14 mouse cellular contexts compared by ENCODE assay signal in the genomic region with DNA sequence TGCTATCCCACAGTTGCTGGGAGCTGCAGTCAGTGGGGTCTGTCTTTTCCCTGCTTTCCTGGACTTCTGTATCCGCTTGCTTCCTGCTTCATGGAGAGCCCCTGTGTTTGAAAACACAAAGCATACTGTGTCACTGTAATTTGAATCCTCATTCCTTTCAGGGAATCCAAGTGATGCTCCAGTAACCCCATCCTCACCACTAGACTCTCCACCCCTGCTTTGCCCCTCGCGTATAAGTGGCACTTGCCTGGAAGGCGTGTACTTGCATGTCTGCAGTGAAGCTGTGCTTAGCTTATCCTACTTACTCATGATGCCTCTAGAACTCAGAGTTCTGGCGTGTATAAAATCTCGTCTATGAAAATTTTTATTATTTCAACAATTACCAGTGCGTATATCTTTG. TPM values are rescaled to one million over a fixed set of nuclear protein-coding genes. Genes with fewer than 3 reads are reported as not detected.
DNase-seq lines count a peak whose midpoint lies in the region; ATAC-seq and TF ChIP-seq lines count a peak whose summit lies in the region.
"Had no signal": no experiment of that assay in that cellular context is flagged by ENCODE, and none has a peak within 500 bp of the region (broad histone marks: within the 10 kb centered on the region; RNA-seq: fewer than 3 reads in every experiment).

No protein-coding gene starts in this region.

- 60% methylated on average over 7 of the region's 7 CpGs for WGBS in forebrain, embryonic 14.5 days
- 63% methylated on average over 7 of the region's 7 CpGs for WGBS in forebrain, embryonic 15.5 days
- 53% methylated on average over 7 of the region's 7 CpGs for WGBS in midbrain, postnatal 0 days
- WGBS in midbrain, embryonic 10.5 days: 55% methylated on average over 7 of the region's 7 CpGs
- WGBS in embryonic facial prominence, embryonic 14.5 days: 33% methylated on average over 7 of the region's 7 CpGs
- WGBS in neural tube, embryonic 14.5 days: 57% methylated on average over 7 of the region's 7 CpGs
- 57% methylated on average over 7 of the region's 7 CpGs for WGBS in intestine, embryonic 16.5 days

- H3K9ac ChIP-seq in forebrain, embryonic 14.5 days (ENCODE audit: low read length): 0 out of 2 replicates have a peak overlapping the region, but pooled peaks have one; percentile 5
- H3K9ac ChIP-seq in forebrain, embryonic 15.5 days (replicated peaks): no peak overlapping the region
- no peak overlapping the region for H3K9ac ChIP-seq in midbrain, postnatal 0 days (replicated peaks; ENCODE audit: low read length, poor library complexity, severe bottlenecking)
- no peak overlapping the region for H3K9ac ChIP-seq in embryonic facial prominence, embryonic 14.5 days (ENCODE audit: low read depth, low read length)
- H3K9ac ChIP-seq in neural tube, embryonic 14.5 days (replicated peaks; ENCODE audit: low read depth, low read length): no peak overlapping the region
- H3K9ac ChIP-seq in intestine, embryonic 16.5 days (ENCODE audit: low read depth, low read length): no peak overlapping the region

- 0 out of 2 replicates have a peak, but pooled peaks cover 2% of the 10 kb centered on the region for H3K4me1 ChIP-seq in forebrain, embryonic 14.5 days (ENCODE audit: control insufficient read depth, insufficient read depth, low read length)
- peaks cover 12% of the 10 kb centered on the region; the same call in 1 of the 2 replicates for H3K4me1 ChIP-seq in forebrain, embryonic 15.5 days
- no peaks in the 10 kb centered on the region for H3K4me1 ChIP-seq in midbrain, postnatal 0 days (ENCODE audit: insufficient read depth, low read length)
- H3K4me1 ChIP-seq in midbrain, embryonic 10.5 days: peaks cover 17% of the 10 kb centered on the region
- no peaks in the 10 kb centered on the region for H3K4me1 ChIP-seq in embryonic facial prominence, embryonic 14.5 days (ENCODE audit: control insufficient read depth, insufficient read depth, low read length)
- no peaks in the 10 kb centered on the region for H3K4me1 ChIP-seq in neural tube, embryonic 14.5 days (ENCODE audit: control insufficient read depth, insufficient read depth, low read length)
- H3K4me1 ChIP-seq in intestine, embryonic 16.5 days (ENCODE audit: control insufficient read depth, insufficient read depth, low read length): no peaks in the 10 kb centered on the region

- H3K9me3 ChIP-seq in forebrain, embryonic 14.5 days (replicated peaks; ENCODE audit: control insufficient read depth, low read length): no peaks in the 10 kb centered on the region
- H3K9me3 ChIP-seq in forebrain, embryonic 15.5 days: no peaks in the 10 kb centered on the region
- H3K9me3 ChIP-seq in midbrain, postnatal 0 days (ENCODE audit: low read length): no peaks in the 10 kb centered on the region
- no peaks in the 10 kb centered on the region for H3K9me3 ChIP-seq in midbrain, embryonic 10.5 days (replicated peaks)
- no peaks in the 10 kb centered on the region for H3K9me3 ChIP-seq in embryonic facial prominence, embryonic 14.5 days (ENCODE audit: control insufficient read depth, low read length)
- H3K9me3 ChIP-seq in neural tube, embryonic 14.5 days (ENCODE audit: control insufficient read depth, low read length): no peaks in the 10 kb centered on the region
- H3K9me3 ChIP-seq in intestine, embryonic 16.5 days (ENCODE audit: control insufficient read depth, low read length): no peaks in the 10 kb centered on the region
- H3K9me3 ChIP-seq: megakaryocyte, embryonic 14.5 days had no signal

- no peak for TF ChIP-seq CTCF in midbrain, postnatal 0 days (IDR thresholded peaks at IDR 0.05)

- ATAC-seq in forebrain, embryonic 14.5 days: no peak
- no peak for ATAC-seq in forebrain, embryonic 15.5 days (replicated peaks)
- ATAC-seq in midbrain, postnatal 0 days (ENCODE audit: low FRiP score): no peak
- ATAC-seq in embryonic facial prominence, embryonic 14.5 days (ENCODE audit: low read depth): peak; percentile 33; the same call in 1 of the 2 replicates
- 0 out of 2 replicates have a peak, but pooled peaks have one; percentile 48 for ATAC-seq in neural tube, embryonic 14.5 days (ENCODE audit: low read depth)
- ATAC-seq in intestine, embryonic 16.5 days: no peak

- H3K4me3 ChIP-seq in forebrain, embryonic 14.5 days (ENCODE audit: low read depth, low read length): no peak overlapping the region
- no peak overlapping the region for H3K4me3 ChIP-seq in forebrain, embryonic 15.5 days
- H3K4me3 ChIP-seq in midbrain, postnatal 0 days (ENCODE audit: low read depth, low read length): no peak overlapping the region
- H3K4me3 ChIP-seq in midbrain, embryonic 10.5 days: no peak overlapping the region
- H3K4me3 ChIP-seq in embryonic facial prominence, embryonic 14.5 days (ENCODE audit: low read depth, low read length): no peak overlapping the region
- no peak overlapping the region for H3K4me3 ChIP-seq in neural tube, embryonic 14.5 days (ENCODE audit: low read depth, low read length)
- H3K4me3 ChIP-seq in intestine, embryonic 16.5 days (ENCODE audit: low read length): no peak overlapping the region
- H3K4me3 ChIP-seq: erythroblast, embryonic 14.5 days; megakaryocyte, embryonic 14.5 days had no signal

- no peak for DNase-seq in forebrain, embryonic 14.5 days (ENCODE audit: low spot score)
- DNase-seq in midbrain, postnatal 0 days (ENCODE audit: low spot score): peak; percentile 9
- no peak for DNase-seq in midbrain, embryonic 10.5 days (ENCODE audit: low spot score)
- DNase-seq in embryonic facial prominence, embryonic 14.5 days (ENCODE audit: low spot score): peak; percentile 65
- no peak for DNase-seq in lung, adult 18-20 months
- DNase-seq: cerebellum, adult 11-12 months; left cerebral cortex, postnatal 4 days; thymus, adult 2 months had no signal

- H3K4me2 ChIP-seq in forebrain, embryonic 14.5 days (ENCODE audit: low read length): no peak overlapping the region
- no peak overlapping the region for H3K4me2 ChIP-seq in forebrain, embryonic 15.5 days (replicated peaks)
- H3K4me2 ChIP-seq in midbrain, postnatal 0 days (ENCODE audit: low read depth, low read length, poor library complexity, severe bottlenecking): no peak overlapping the region
- no peak overlapping the region for H3K4me2 ChIP-seq in embryonic facial prominence, embryonic 14.5 days (ENCODE audit: low read depth, low read length)
- no peak overlapping the region for H3K4me2 ChIP-seq in neural tube, embryonic 14.5 days (ENCODE audit: low read depth, low read length)
- H3K4me2 ChIP-seq in intestine, embryonic 16.5 days (ENCODE audit: low read depth, low read length): no peak overlapping the region
- H3K4me2 ChIP-seq: liver, embryonic 11.5 days had no signal

- no peaks in the 10 kb centered on the region for H3K36me3 ChIP-seq in forebrain, embryonic 14.5 days (ENCODE audit: control insufficient read depth, insufficient read depth, low read length)
- H3K36me3 ChIP-seq in forebrain, embryonic 15.5 days: no peaks in the 10 kb centered on the region
- no peaks in the 10 kb centered on the region for H3K36me3 ChIP-seq in midbrain, postnatal 0 days (ENCODE audit: insufficient read depth, low read length)
- no peaks in the 10 kb centered on the region for H3K36me3 ChIP-seq in midbrain, embryonic 10.5 days
- H3K36me3 ChIP-seq in embryonic facial prominence, embryonic 14.5 days (ENCODE audit: control insufficient read depth, insufficient read depth, low read length): peaks cover 5% of the 10 kb centered on the region; the same call in 1 of the 2 replicates
- H3K36me3 ChIP-seq in neural tube, embryonic 14.5 days (ENCODE audit: control insufficient read depth, insufficient read depth, low read length): no peaks in the 10 kb centered on the region
- H3K36me3 ChIP-seq in intestine, embryonic 16.5 days (ENCODE audit: control insufficient read depth, insufficient read depth, low read length): no peaks in the 10 kb centered on the region

- H3K27me3 ChIP-seq in forebrain, embryonic 14.5 days (replicated peaks; ENCODE audit: control insufficient read depth, insufficient read depth, low read length): no peaks in the 10 kb centered on the region
- H3K27me3 ChIP-seq in forebrain, embryonic 15.5 days: no peaks in the 10 kb centered on the region
- H3K27me3 ChIP-seq in midbrain, postnatal 0 days (ENCODE audit: insufficient read depth, low read length): no peaks in the 10 kb centered on the region
- no peaks in the 10 kb centered on the region for H3K27me3 ChIP-seq in midbrain, embryonic 10.5 days (ENCODE audit: low read depth, poor library complexity, severe bottlenecking)
- no peaks in the 10 kb centered on the region for H3K27me3 ChIP-seq in embryonic facial prominence, embryonic 14.5 days (replicated peaks; ENCODE audit: control insufficient read depth, insufficient read depth, low read length)
- no peaks in the 10 kb centered on the region for H3K27me3 ChIP-seq in neural tube, embryonic 14.5 days (ENCODE audit: control insufficient read depth, insufficient read depth, low read length)
- H3K27me3 ChIP-seq in intestine, embryonic 16.5 days (replicated peaks; ENCODE audit: control insufficient read depth, insufficient read depth, low read length): no peaks in the 10 kb centered on the region
- H3K27me3 ChIP-seq: megakaryocyte, embryonic 14.5 days had no signal

- no peak overlapping the region for H3K27ac ChIP-seq in forebrain, embryonic 14.5 days (ENCODE audit: low read depth, low read length)
- H3K27ac ChIP-seq in forebrain, embryonic 15.5 days (replicated peaks): no peak overlapping the region
- H3K27ac ChIP-seq in midbrain, postnatal 0 days (ENCODE audit: low read depth, low read length): no peak overlapping the region
- no peak overlapping the region for H3K27ac ChIP-seq in midbrain, embryonic 10.5 days (replicated peaks)
- H3K27ac ChIP-seq in embryonic facial prominence, embryonic 14.5 days (replicated peaks; ENCODE audit: low read depth, low read length): no peak overlapping the region
- no peak overlapping the region for H3K27ac ChIP-seq in neural tube, embryonic 14.5 days (ENCODE audit: low read depth, low read length)
- H3K27ac ChIP-seq in intestine, embryonic 16.5 days (ENCODE audit: low read length): no peak overlapping the region

RNA-seq across cellular contexts. Expression of a gene that starts 32.7 kb away (rescaled TPM):
- polyA plus RNA-seq in forebrain, embryonic 14.5 days (2014; fragmentation: Nextera tagmentation; extraction: Ambion mirVana): 13.3 and 15.0 TPM in 2 replicates
- polyA plus RNA-seq in forebrain, embryonic 15.5 days (2015; fragmentation: Nextera tagmentation; extraction: Ambion mirVana): 11.4 and 11.9 TPM in 2 replicates
- 30.8 and 32.8 TPM in 2 replicates for total RNA-seq in midbrain, postnatal 0 days (2014; rRNA removed)
- polyA plus RNA-seq in midbrain, postnatal 0 days (2015; fragmentation: Nextera tagmentation; extraction: Ambion mirVana): 16.8 and 17.9 TPM in 2 replicates
- 6.2 and 8.6 TPM in 2 replicates for polyA plus RNA-seq in midbrain, embryonic 10.5 days (2016; fragmentation: Nextera tagmentation; extraction: Ambion mirVana)
- 15.4 and 15.6 TPM in 2 replicates for polyA plus RNA-seq in embryonic facial prominence, embryonic 14.5 days (2014; fragmentation: Nextera tagmentation; extraction: Ambion mirVana)
- 18.3 and 22.0 TPM in 2 replicates for polyA plus RNA-seq in neural tube, embryonic 14.5 days (2014; fragmentation: Nextera tagmentation; extraction: Ambion mirVana)
- 13.7 and 15.7 TPM in 2 replicates for polyA plus RNA-seq in intestine, embryonic 16.5 days (2015; fragmentation: Nextera tagmentation; extraction: Ambion mirVana)

Comparison
In these comparisons a context has a peak if more than half of its experiments do, and no peak if none do; other contexts are left out.
1. DNase-seq: peak in midbrain, postnatal 0 days (single experiment) and embryonic facial prominence, embryonic 14.5 days (single experiment); none in forebrain, embryonic 14.5 days (single experiment), midbrain, embryonic 10.5 days (single experiment) and lung, adult 18-20 months (0 of 2).
2. ATAC-seq: peak in embryonic facial prominence, embryonic 14.5 days (single experiment) and neural tube, embryonic 14.5 days (single experiment); none in forebrain, embryonic 14.5 days (single experiment), forebrain, embryonic 15.5 days (single experiment), midbrain, postnatal 0 days (single experiment) and intestine, embryonic 16.5 days (single experiment).